Mouse (Mus musculus) cerebellum, adult 9-11 months (tissue): ENCODE results near the gene Acy3.
"Not testable (repeated sequence)": the region's sequence is repeated elsewhere in the genome, so short reads cannot be mapped to it uniquely, and the experiment has no call there.

ENCODE experiments used
- DNase-seq: peaks from one replicate; pipeline ENCODE4 v3.0.0; 2022

Acy3 gene

DNA sequence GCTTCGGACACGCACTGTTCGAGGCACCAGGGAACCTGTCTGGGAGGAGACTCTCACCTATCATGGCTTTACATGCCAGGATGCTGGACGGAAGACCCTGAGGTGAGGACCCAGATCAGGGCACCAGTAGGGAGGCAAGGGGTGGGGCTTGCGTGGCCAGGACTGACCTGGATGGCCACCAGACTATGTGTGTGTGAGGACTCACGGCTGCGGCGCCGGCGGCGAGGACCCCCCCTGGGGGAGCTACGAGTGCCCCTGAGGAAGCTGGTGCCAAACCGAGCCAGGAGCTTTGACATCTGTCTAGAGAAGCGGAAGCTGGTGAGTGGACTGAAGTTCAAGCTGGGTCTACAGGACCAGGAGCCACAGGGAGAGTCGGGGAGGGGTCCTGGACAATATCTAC is 18.0 kb downstream of the Acy3 start:
- peak; percentile 49 for DNase-seq

GRCm38 (mm10) chr19:4005091-4005490 is 18.7 kb downstream of the Acy3 start:
- DNase-seq: peak; percentile 27

DNA sequence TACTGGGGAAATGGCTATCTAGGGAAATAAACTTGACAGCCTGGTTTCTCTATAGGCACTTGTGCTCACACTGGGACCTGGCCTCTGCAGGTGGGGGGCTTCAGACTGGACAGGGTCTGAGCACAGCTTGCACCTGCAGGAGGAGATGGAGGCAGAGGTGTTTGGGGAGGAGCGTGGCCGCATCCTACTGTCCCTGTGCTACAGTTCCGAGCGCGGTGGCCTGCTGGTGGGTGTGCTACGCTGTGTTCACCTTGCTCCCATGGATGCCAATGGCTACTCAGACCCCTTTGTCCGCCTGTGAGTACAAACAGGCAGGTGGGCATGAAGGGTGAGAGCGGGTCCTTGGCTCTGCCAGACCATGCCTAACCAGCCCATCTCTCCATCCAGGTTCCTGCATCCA is 19.6 kb downstream of the Acy3 start:
- DNase-seq: peak; percentile 19

DNA sequence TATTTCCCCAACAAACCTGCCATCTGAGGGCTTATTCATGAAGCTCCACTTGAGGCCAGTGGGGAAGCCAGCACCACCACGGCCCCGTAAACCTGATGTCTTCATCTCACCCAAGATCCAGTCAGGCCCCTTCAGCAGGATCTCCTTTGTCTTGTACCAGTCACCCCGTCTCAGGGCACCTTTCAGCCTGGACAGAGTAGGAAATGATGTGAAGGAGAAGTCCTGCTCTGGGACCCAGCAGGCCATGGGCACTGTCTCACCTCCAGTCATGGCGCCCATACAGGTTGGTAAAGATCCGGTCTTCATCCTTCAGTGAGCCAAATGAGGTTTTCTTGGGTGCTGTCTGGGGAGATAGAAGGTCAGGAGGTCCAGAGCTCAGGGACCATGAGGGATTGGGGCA is 24.7 kb downstream of the Acy3 start:
- peak; percentile 32 for DNase-seq

- peak; percentile 99 for DNase-seq
Observed at GRCm38 (mm10) chr19:4012432-4013022, 26.2 kb downstream of the Acy3 start, which contains the start of gene Ndufv1. Gene Ndufv1, minus strand, starts transcription at chr19:4012806.

DNA sequence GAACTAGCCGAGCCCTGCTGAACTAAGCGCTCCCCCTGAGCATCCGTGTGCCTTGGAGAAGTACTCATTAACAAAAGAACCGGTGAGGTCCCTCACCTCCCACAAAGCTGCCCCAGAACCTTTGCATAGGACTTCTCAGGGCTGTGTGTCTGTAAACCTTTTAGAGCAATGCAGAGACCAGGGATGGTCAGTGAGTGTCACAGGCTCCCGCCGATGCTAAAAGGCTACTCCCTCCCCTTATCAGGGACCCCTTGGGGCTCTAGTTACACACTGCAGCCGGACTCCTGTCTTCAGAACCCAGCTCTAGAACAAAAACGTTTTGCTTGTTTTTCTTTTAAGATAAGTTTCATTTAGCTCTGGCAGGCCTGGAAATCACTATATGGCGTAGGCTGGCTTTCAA is 26.7 kb downstream of the Acy3 start:
- DNase-seq: no peak

DNA sequence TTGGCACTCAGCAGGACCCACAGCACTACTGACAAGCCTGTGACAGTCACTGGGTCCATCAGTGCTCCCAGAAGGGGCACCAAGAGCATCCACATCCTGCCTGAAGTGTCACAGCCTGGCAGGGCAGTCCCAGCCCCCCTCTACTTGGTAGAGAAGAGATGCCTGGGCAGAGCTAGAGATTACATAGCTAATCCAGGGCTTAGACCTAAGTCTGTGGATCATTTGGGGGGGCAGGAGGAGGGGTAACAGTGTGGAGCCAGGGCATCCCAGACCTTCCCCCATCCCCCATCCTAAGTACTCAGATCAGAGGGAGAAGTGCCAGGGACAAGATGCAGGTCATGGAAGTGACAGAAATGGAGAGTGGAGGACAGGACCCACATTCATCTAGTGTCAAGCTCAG is 28.4 kb downstream of the Acy3 start:
- peak; percentile 38 for DNase-seq

DNA sequence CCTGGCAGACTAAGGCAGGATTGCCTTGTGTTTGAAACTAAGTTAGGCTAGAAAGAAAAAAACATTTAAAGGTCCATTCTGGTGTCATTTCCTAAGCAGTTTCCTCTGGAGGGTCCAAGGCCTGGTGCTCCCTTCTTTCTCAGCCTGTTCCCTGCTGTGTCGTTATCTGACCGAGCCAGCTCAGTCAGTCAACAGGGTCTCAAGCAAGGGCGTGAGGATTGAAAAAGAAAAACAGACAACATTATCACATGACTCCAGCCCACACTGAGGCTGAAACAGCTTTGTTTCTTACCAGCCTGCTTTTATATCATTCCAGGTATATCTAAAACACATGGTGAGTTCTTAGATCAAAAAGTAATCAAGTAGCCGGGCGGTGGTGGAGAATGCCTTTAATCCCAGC is 29.3 kb downstream of the Acy3 start:
- no peak for DNase-seq

- DNase-seq: no peak
Observed at GRCm38 (mm10) chr19:4017921-4018587, 31.7 kb downstream of the Acy3 start.

DNA sequence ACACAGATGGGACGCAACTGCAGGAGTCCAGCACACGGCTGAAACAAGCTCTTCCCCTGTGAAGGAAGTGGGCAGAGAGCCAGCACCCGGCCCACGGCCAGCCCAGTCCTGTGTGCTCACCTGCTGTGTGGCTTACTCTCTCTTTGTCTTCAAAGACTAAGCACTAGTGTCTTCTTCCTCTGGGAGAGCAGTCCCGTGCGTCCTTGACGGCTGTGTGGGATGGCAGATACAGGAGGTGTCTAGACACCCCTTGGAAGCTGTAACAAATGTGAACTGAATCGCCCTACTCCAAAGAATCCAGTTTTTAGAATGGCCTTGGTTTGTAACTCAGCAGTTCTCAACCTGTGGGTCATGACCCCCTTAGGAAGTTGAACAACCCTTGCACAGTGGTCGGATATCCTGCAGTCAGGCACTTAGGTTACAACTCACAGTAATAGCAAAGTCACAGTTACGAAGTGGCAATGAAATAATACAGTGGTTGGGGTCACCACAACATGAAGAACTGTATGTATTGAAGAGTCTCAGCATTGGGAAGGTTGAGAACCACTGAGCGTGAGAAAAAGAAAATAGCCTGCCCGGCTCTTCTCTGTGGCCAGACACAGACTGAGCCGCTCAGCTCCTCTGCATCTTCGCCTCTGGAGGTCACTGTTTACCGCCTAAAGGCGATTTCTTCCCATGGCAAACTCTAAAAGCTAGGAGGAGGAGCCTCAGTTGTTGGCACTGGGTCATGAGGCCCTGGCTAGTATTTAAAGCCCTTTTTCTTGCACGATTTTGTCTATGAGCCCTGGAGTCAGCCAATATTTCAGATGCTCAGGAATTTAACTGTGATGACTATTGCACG is 32.6 kb downstream of the Acy3 start:
- DNase-seq: peak; percentile 90

GRCm38 (mm10) chr19:4023185-4023584 is 36.8 kb downstream of the Acy3 start:
- DNase-seq: no peak

- no peak for DNase-seq
Observed at GRCm38 (mm10) chr19:4027576-4027975, 41.2 kb downstream of the Acy3 start.

- DNase-seq: no peak
Observed at GRCm38 (mm10) chr19:4032668-4033067, 46.3 kb downstream of the Acy3 start.

DNA sequence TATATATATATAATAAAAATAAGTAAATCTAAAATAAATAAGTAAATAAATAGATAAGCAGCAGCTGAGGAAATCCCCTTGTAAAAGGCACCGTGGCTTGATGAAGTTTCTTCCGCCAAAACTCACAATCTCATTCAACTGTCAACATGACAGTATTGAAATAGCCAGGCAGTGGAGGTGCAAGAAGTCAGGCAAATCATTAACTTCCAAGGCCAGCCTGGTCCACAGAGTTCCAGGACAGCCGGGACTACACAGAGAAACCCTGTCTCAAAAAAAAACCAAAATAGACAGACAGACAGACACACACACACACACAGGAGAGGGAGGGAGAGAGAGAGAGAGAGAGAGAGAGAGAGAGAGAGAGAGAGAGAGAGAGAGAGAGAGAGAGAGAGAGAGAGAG is 46.9 kb downstream of the Acy3 start:
- no peak for DNase-seq

DNA sequence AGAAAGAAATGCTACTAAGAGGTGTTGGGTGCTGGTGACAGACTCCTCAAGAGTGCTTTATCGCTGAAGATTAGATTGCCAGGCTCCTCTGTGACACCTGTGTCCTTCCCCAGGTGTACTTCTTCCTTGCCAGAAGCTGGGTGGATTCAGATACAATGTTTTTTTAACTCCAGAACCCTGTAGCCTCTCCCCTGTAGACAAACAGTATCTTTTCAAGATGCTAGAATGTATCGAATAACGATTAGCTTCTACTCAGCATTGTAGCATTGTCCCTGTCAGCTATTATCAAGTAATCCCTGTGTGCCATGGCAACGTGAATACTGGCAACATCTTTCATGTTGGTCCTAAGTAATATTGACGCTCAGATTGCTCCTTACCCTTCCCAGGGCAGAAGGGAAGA is 47.4 kb downstream of the Acy3 start:
- DNase-seq: no peak

DNA sequence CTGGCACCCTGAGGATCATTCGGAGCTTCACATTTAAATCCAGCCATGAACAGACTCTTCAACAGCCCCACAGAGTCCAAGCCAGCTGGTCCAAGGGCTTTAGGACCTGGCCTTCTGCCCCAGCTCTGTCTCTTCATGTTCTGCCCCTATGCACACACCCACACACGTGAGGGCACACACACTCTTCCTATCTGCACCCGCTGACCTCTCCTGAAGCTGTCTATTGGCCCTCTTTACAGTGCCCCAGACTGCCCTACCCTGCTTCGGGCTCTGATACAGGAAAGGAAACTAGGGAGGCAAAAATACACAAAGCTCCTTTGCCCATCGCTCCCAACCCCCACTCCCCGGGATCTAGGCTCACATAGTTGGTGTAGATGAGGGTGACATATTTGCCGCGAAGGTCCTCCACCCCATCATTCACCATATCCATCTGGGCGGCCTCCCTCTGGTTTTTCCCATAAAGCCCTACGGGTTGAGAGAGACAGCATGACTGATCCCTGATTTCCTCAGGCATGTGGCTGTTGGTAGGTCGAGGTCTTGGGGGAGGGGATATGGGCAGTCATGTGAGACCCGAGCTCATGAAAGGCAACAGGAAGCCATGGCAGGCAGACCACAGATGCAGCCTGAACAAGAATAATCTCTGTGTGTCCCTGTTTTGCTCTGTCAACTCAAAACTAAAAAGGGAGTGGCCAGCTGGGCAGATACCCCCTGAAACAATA is 50.1 kb downstream of the Acy3 start:
- DNase-seq: no peak

DNA sequence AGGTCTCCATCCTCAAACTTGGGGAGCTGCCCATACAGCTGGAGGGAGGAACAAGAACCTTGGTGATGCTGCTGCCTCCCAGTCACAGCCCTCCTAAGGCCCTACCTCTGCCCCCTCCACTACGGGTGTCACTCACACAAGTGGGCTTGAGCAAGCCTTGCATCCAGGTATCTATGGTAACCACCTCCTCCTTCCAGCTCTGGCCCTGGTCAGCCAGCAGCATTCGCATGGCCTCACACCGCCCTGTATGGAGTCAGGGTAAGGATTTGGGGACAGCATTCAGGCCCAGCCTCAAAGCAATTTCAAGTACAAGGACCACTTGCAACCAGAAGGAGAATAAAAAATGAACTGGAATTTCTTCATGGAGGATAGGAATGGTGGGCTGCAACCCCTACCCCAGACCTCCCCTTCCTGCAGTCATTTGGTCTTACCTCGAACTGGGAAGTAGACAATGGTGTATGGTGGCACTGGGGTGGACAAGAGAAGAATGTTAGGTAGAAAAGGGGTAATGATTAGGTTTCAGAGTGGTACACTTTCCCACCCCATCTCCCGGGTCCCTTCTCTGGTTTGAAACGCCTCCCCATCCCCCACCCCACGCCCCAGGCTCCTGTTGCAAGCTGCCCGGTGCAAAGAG is 50.9 kb downstream of the Acy3 start:
- DNase-seq: not testable (repeated sequence)

- peak; percentile 85 for DNase-seq
Observed at GRCm38 (mm10) chr19:4037788-4038232, 51.4 kb downstream of the Acy3 start, which contains the start of gene Gstp1. Gene Gstp1, minus strand, starts transcription at chr19:4037985.
